Mouse (Mus musculus): ENCODE data around the gene Iscu. TPM values are rescaled to one million over a fixed set of nuclear protein-coding genes. Genes with fewer than 3 reads are reported as not detected.

Iscu gene
- 101 and 107 TPM in 2 replicates for polyA plus RNA-seq (2014; fragmentation: Nextera tagmentation; extraction: Ambion mirVana)

DNA sequence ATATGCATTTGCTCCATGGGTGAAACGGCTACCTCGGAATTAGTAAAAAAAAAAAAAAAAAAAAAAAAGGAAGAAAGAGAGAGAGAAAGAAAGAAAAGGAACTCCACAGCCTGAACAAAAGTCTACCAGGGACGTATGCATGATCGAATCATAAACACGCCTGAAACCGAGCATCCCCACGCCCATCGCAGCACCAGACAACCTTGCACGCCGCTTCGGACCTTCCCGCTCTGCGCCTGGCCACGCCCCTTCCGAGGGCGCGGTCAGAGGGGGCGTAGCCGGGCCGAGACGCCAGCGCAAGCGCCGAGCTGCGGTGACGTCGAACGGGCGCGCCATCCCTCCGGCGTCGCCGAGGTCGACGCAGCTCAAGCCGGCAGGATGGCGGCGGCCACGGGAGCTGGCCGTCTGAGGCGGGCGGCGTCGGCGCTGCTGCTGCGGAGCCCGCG is at the start of gene Iscu, which contains the start of gene Sart3:
Iscu (plus strand) TSS at position 299 of the 446 bp plus-strand sequence.
Sart3 (minus strand) TSS at position 61 of the 446 bp plus-strand sequence.
- H3K4me3 ChIP-seq (ENCODE audit: low read depth, low read length), result peak within 1 kb of the TSS; percentile 89
- H3K9ac ChIP-seq (ENCODE audit: low read length), result peak within 1 kb of the TSS; percentile 90
- WGBS, result 0% methylated on average over 49 of the region's 49 CpGs
- no peaks in the 10 kb centered on the region for H3K9me3 ChIP-seq (ENCODE audit: control insufficient read depth, low read length)
- peak within 1 kb of the TSS; percentile 96 for H3K27ac ChIP-seq (ENCODE audit: low read depth, low read length)
- H3K27me3 ChIP-seq (ENCODE audit: control insufficient read depth, insufficient read depth, low read length), result no peaks in the 10 kb centered on the region
- peak within 1 kb of the TSS; percentile 73 for H3K4me2 ChIP-seq (ENCODE audit: low read depth)
- peaks cover 8% of the 10 kb centered on the region for H3K36me3 ChIP-seq (ENCODE audit: control insufficient read depth, insufficient read depth, low read length)
- peaks cover 12% of the 10 kb centered on the region for H3K4me1 ChIP-seq (ENCODE audit: control insufficient read depth, insufficient read depth, low read length)
- peak; percentile 99 for DNase-seq (ENCODE audit: low spot score)
- peak; percentile 88 for ATAC-seq (ENCODE audit: insufficient read depth, low FRiP score, low TSS enrichment)

DNA sequence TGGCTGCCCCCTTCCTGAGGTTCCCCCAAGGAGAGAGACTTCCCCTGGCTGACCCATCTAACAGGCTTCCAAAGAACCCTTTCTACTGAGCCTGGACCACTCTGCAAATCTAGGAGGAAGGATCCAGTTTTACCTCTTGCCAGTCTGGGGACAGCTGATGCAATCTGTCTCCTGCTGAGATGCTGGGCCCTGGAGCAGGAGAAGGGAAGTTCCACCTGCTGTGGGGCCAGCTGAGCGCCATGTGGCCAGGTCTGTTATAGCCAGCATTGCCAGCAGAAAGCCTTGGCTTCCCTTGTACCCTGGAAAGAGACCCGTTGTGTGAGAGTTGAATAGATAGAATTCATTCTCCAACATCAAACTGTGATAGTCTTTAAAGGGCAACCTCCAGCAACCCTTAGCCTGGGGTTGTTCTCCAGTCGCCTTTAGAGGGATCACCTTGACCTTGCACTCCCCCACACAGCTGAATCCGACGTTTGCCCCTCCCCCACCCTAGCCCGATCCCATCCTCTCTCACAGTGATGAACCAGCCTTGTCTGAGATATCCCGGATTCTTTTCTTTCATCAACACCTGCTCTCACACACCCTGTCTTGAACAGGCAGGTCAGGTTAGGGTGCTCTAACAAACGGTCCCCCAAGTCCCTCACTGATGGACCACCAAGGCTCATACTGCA is 48.8 kb upstream of the Iscu start:
- 41% methylated on average over 8 of the region's 8 CpGs for WGBS
- DNase-seq (ENCODE audit: low spot score), result no peak
- no peak for ATAC-seq (ENCODE audit: insufficient read depth, low FRiP score, low TSS enrichment)
- no peak overlapping the region for H3K9ac ChIP-seq (ENCODE audit: low read length)
- no peak overlapping the region for H3K4me3 ChIP-seq (ENCODE audit: low read depth, low read length)
- no peaks in the 10 kb centered on the region for H3K9me3 ChIP-seq (ENCODE audit: control insufficient read depth, low read length)
- H3K36me3 ChIP-seq (ENCODE audit: control insufficient read depth, insufficient read depth, low read length), result no peaks in the 10 kb centered on the region
- H3K4me1 ChIP-seq (ENCODE audit: control insufficient read depth, insufficient read depth, low read length), result peaks cover 2% of the 10 kb centered on the region; the same call in 1 of the 2 replicates
- H3K27ac ChIP-seq (ENCODE audit: low read depth, low read length), result no peak overlapping the region
- H3K4me2 ChIP-seq (ENCODE audit: low read depth), result no peak overlapping the region
- no peaks in the 10 kb centered on the region for H3K27me3 ChIP-seq (ENCODE audit: control insufficient read depth, insufficient read depth, low read length)

DNA sequence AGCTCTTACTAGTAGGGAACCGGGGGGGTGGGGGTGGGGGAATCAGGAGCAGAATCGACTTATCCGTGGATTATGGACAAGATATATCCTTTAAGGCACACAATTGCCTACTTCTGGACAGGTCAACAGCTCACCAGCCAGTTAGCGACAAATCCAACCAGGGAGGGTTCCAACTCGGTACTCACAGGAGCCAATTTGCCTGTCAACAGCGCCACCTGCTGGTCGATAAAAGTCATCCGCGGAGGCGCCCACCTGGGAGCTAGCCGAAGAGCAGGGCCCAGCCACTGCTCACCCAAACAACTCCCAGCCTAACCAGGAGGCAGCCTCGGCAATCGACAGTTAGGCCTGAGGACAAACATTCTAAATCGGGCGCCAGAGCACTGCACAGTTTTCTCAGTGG is 48.1 kb upstream of the Iscu start, which contains the start of gene 1700069L16Rik:
1700069L16Rik (minus strand) TSS at position 327 of the 400 bp plus-strand sequence.
- peak; percentile 88 for DNase-seq (ENCODE audit: low spot score)

DNA sequence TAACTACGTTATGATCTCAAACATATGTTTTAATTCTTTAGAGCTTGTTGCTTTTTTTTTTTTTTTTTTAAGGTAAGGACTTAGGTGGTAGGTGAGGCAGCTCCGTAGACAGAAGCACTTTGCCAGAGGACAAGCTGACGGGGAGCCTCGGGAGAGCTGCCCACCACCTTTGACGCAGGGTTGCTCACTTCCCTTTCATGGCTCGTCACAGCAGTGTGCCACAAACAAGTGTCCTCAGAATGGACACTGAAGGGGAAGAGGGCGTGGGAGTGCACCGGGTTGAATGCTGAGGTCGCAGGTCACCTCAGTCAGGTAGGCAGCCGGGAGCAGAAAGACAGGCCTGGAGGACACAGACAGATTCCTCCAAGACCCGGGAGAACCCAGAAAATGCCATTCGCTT is 47.1 kb upstream of the Iscu start:
- 73% methylated on average over 12 of the region's 12 CpGs for WGBS
- Histone ChIP-seq H3K27me3 (ENCODE audit: control insufficient read depth, insufficient read depth, low read length) (no peaks in the 10 kb centered on the region), H3K9me3 (ENCODE audit: control insufficient read depth, low read length) (no peaks in the 10 kb centered on the region), H3K4me1 (ENCODE audit: control insufficient read depth, insufficient read depth, low read length) (peaks cover 3% of the 10 kb centered on the region; the same call in 1 of the 2 replicates), H3K36me3 (ENCODE audit: control insufficient read depth, insufficient read depth, low read length) (no peaks in the 10 kb centered on the region), H3K4me3 (ENCODE audit: low read depth, low read length) (no peak overlapping the region), H3K4me2 (ENCODE audit: low read depth) (no peak overlapping the region), H3K27ac (ENCODE audit: low read depth, low read length) (no peak overlapping the region), H3K9ac (ENCODE audit: low read length) (no peak overlapping the region)
- no peak for DNase-seq (ENCODE audit: low spot score)
- ATAC-seq (ENCODE audit: insufficient read depth, low FRiP score, low TSS enrichment), result no peak

More for the DNA sequence above, 48.1 kb upstream of the Iscu start, which contains the start of gene 1700069L16Rik:
- H3K9ac ChIP-seq (ENCODE audit: low read length), result no peak within 1 kb of the TSS
- WGBS, result 3% methylated on average over 15 of the region's 15 CpGs
- ATAC-seq (ENCODE audit: insufficient read depth, low FRiP score, low TSS enrichment), result peak; percentile 38; the same call in 1 of the 2 replicates
- no peaks in the 10 kb centered on the region for H3K36me3 ChIP-seq (ENCODE audit: control insufficient read depth, insufficient read depth, low read length)
- H3K27ac ChIP-seq (ENCODE audit: low read depth, low read length), result no peak within 1 kb of the TSS
- no peaks in the 10 kb centered on the region for H3K27me3 ChIP-seq (ENCODE audit: control insufficient read depth, insufficient read depth, low read length)
- H3K9me3 ChIP-seq (ENCODE audit: control insufficient read depth, low read length), result no peaks in the 10 kb centered on the region
- peaks cover 2% of the 10 kb centered on the region; the same call in 1 of the 2 replicates for H3K4me1 ChIP-seq (ENCODE audit: control insufficient read depth, insufficient read depth, low read length)
- no peak within 1 kb of the TSS for H3K4me3 ChIP-seq (ENCODE audit: low read depth, low read length)
- no peak within 1 kb of the TSS for H3K4me2 ChIP-seq (ENCODE audit: low read depth)

DNA sequence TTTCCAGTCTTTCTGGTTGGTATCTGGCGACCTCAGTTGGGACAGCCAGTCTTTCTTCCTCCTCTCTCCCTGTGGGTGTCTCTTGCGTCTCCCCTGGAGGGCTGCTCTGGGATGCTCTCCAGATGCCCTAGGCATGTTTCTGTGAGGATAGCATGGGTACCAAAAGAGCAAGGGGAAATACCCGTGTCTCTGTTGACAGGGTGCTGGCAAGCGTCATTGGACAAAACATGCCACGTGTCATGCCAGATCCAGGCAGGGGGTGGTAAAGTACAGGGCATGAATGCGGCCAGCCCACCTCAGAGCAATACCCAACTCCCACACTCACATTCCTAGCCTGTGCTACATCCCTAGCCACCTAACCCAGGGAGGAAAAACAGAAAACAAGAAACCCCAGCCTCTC is 45.9 kb upstream of the Iscu start:
- Histone ChIP-seq H3K4me3 (ENCODE audit: low read depth, low read length) (no peak overlapping the region), H3K9me3 (ENCODE audit: control insufficient read depth, low read length) (no peaks in the 10 kb centered on the region), H3K27ac (ENCODE audit: low read depth, low read length) (no peak overlapping the region), H3K4me1 (ENCODE audit: control insufficient read depth, insufficient read depth, low read length) (peaks cover 4% of the 10 kb centered on the region; the same call in 1 of the 2 replicates), H3K9ac (ENCODE audit: low read length) (no peak overlapping the region), H3K4me2 (ENCODE audit: low read depth) (no peak overlapping the region), H3K27me3 (ENCODE audit: control insufficient read depth, insufficient read depth, low read length) (no peaks in the 10 kb centered on the region), H3K36me3 (ENCODE audit: control insufficient read depth, insufficient read depth, low read length) (no peaks in the 10 kb centered on the region)
- DNase-seq (ENCODE audit: low spot score) (no peak), ATAC-seq (ENCODE audit: insufficient read depth, low FRiP score, low TSS enrichment) (no peak)
- 88% methylated on average over 6 of the region's 6 CpGs for WGBS

DNA sequence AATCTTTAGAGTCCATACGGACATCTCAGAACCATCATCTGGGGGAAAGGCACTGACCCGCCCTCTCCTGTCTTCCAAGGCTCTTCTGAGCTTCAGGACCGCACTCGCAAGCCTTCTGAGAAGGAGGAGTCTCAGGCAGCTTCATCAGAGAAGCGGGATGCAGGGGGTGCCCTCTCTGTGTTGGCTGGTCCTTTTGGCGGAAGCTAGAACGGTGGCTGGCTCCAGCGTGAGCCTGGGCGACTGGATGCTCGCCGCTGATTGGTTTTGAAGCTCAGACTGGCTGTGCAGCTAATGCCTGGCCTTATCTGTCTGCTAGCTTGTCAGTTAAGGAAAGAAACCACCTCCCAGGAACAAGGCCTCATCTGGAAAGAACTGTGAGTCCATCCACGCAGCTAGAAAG is 45.3 kb upstream of the Iscu start:
- ATAC-seq (ENCODE audit: insufficient read depth, low FRiP score, low TSS enrichment) (no peak), DNase-seq (ENCODE audit: low spot score) (no peak)
- Histone ChIP-seq H3K9ac (ENCODE audit: low read length) (no peak overlapping the region), H3K4me2 (ENCODE audit: low read depth) (no peak overlapping the region), H3K36me3 (ENCODE audit: control insufficient read depth, insufficient read depth, low read length) (no peaks in the 10 kb centered on the region), H3K9me3 (ENCODE audit: control insufficient read depth, low read length) (no peaks in the 10 kb centered on the region), H3K27me3 (ENCODE audit: control insufficient read depth, insufficient read depth, low read length) (no peaks in the 10 kb centered on the region), H3K4me3 (ENCODE audit: low read depth, low read length) (no peak overlapping the region), H3K4me1 (ENCODE audit: control insufficient read depth, insufficient read depth, low read length) (peaks cover 4% of the 10 kb centered on the region; the same call in 1 of the 2 replicates), H3K27ac (ENCODE audit: low read depth, low read length) (no peak overlapping the region)
- WGBS, result 75% methylated on average over 12 of the region's 12 CpGs

DNA sequence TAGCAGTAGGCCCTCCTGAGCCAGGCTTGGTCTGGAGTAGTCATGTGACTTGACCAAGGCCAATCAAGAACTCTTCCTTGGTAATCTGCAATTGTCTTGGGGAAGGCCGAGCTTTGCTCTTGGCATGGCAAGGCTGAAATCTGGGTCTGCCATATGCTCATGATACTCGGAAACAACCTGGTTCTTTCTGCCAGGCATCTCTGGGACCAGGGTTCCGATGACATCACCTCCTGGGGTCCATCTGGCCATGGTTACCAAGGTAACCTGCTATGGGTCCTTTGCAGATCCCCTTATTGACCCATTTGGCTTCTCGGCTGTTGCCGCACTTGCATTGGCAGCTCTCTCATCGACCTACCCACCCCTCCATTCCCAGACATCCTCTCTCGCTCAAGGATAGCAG is 44.5 kb upstream of the Iscu start:
- H3K36me3 ChIP-seq (ENCODE audit: control insufficient read depth, insufficient read depth, low read length), result no peaks in the 10 kb centered on the region
- no peak for DNase-seq (ENCODE audit: low spot score)
- H3K9ac ChIP-seq (ENCODE audit: low read length), result no peak overlapping the region
- H3K4me2 ChIP-seq (ENCODE audit: low read depth), result no peak overlapping the region
- no peaks in the 10 kb centered on the region for H3K9me3 ChIP-seq (ENCODE audit: control insufficient read depth, low read length)
- no peak for ATAC-seq (ENCODE audit: insufficient read depth, low FRiP score, low TSS enrichment)
- no peaks in the 10 kb centered on the region for H3K27me3 ChIP-seq (ENCODE audit: control insufficient read depth, insufficient read depth, low read length)
- peaks cover 4% of the 10 kb centered on the region; the same call in 1 of the 2 replicates for H3K4me1 ChIP-seq (ENCODE audit: control insufficient read depth, insufficient read depth, low read length)
- no peak overlapping the region for H3K27ac ChIP-seq (ENCODE audit: low read depth, low read length)
- H3K4me3 ChIP-seq (ENCODE audit: low read depth, low read length), result no peak overlapping the region
- 80% methylated on average over 7 of the region's 7 CpGs for WGBS

DNA sequence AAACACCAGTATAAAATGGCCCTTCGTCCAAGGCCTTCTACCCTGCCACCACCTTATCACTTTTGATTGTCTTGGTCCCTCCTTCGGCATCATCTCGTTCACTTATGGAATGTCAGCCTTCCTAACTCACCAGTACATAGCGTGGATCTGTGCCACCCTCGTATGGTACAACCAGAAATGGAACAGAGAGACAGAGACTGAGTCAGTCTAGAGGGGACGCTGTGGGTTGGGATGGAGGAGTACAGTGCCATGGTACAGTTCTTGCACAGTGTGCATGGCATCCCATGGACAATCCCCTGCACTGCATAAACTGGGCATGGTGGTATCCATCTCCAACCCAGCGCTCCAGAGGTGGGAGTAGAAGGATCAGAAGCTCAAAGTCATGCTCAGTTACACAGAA is 43.9 kb upstream of the Iscu start:
- no peak overlapping the region for H3K9ac ChIP-seq (ENCODE audit: low read length)
- no peak overlapping the region for H3K4me3 ChIP-seq (ENCODE audit: low read depth, low read length)
- no peaks in the 10 kb centered on the region for H3K27me3 ChIP-seq (ENCODE audit: control insufficient read depth, insufficient read depth, low read length)
- H3K9me3 ChIP-seq (ENCODE audit: control insufficient read depth, low read length), result no peaks in the 10 kb centered on the region
- peaks cover 3% of the 10 kb centered on the region; the same call in 1 of the 2 replicates for H3K4me1 ChIP-seq (ENCODE audit: control insufficient read depth, insufficient read depth, low read length)
- ATAC-seq (ENCODE audit: insufficient read depth, low FRiP score, low TSS enrichment), result no peak
- no peak for DNase-seq (ENCODE audit: low spot score)
- WGBS, result 92% methylated on average over 7 of the region's 7 CpGs
- no peak overlapping the region for H3K27ac ChIP-seq (ENCODE audit: low read depth, low read length)
- H3K36me3 ChIP-seq (ENCODE audit: control insufficient read depth, insufficient read depth, low read length), result no peaks in the 10 kb centered on the region
- no peak overlapping the region for H3K4me2 ChIP-seq (ENCODE audit: low read depth)

DNA sequence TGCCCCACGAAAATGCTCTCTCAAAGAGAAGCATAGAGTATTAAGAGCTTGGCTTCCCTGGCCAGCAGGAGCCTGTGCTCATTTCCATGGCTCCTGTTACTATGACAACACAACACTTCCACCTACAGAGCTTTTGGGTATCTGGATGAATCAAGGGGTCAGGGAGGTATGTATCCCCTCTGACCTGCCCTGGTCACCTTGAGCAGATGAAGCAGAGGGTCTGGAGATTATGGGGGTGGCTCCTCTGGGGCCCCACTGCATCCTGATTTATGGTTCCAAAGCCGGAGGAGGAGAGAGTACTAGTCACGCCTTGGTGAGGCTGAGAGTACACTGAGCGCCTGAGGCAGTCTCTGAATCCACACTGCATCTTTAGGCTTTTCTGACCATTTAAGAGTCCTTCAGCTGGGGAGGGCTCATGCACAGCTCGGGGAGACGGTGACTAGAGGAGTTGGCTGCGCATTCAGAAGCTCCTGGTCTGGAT is 41.9 kb upstream of the Iscu start:
- Histone ChIP-seq H3K9ac (ENCODE audit: low read length) (no peak overlapping the region), H3K27me3 (ENCODE audit: control insufficient read depth, insufficient read depth, low read length) (no peaks in the 10 kb centered on the region), H3K4me2 (ENCODE audit: low read depth) (no peak overlapping the region), H3K4me1 (ENCODE audit: control insufficient read depth, insufficient read depth, low read length) (peaks cover 7% of the 10 kb centered on the region; the same call in 1 of the 2 replicates), H3K27ac (ENCODE audit: low read depth, low read length) (no peak overlapping the region), H3K36me3 (ENCODE audit: control insufficient read depth, insufficient read depth, low read length) (no peaks in the 10 kb centered on the region), H3K4me3 (ENCODE audit: low read depth, low read length) (no peak overlapping the region), H3K9me3 (ENCODE audit: control insufficient read depth, low read length) (no peaks in the 10 kb centered on the region)
- DNase-seq (ENCODE audit: low spot score) (no peak), ATAC-seq (ENCODE audit: insufficient read depth, low FRiP score, low TSS enrichment) (no peak)
- 70% methylated on average over 7 of the region's 7 CpGs for WGBS

Measured in neural tube, embryonic 11.5 days (tissue).